Mouse (Mus musculus) heart, embryonic 14.5 days (tissue): ENCODE measurements around the gene Zdhhc14. TPM values are rescaled to one million over a fixed set of nuclear protein-coding genes. Genes with fewer than 3 reads are reported as not detected.
"Not testable (repeated sequence)": the region's sequence is repeated elsewhere in the genome, so short reads cannot be mapped to it uniquely, and the experiment has no call there.

Source experiments
- ATAC-seq: fragments of 200-750 bp; cut with Nextera tagmentation; 2 replicates; pipeline ENCODE4 v1.8.0; 2017; ENCODE audit warnings: low read depth, moderate TSS enrichment; ENCODE audit not compliant: insufficient number of reproducible peaks, insufficient read depth, low FRiP score
- H3K27ac ChIP-seq, 2 experiments: fragments of 200-500 bp in 1 of 2; fragments of 300-500 bp in 1 of 2; sonication (generic) in 1 of 2; replicated peaks in 1 of 2; 2 replicates each; pipeline ENCODE4 v1.5.1; 2012 to 2014; ENCODE audit warnings: low read depth in 2 of 2, low read length in 2 of 2, control low read depth in 1 of 2, mild to moderate bottlenecking in 1 of 2, mixed read lengths in 1 of 2; ENCODE audit not compliant: control insufficient read depth in 1 of 2, insufficient read depth in 1 of 2
- H3K27me3 ChIP-seq: fragments of 300-500 bp; sonication (generic); 2 replicates; pipeline ENCODE4 v1.6.1; 2014; ENCODE audit warnings: mild to moderate bottlenecking, low read length, control low read depth; ENCODE audit not compliant: control insufficient read depth, insufficient read depth
- H3K36me3 ChIP-seq: fragments of 300-500 bp; sonication (generic); 2 replicates; pipeline ENCODE4 v1.6.1; 2014; ENCODE audit warnings: mild to moderate bottlenecking, control low read depth, low read length, mixed read lengths; ENCODE audit not compliant: control insufficient read depth, insufficient read depth
- H3K4me1 ChIP-seq, 2 experiments: fragments of 200-500 bp in 1 of 2; fragments of 300-500 bp in 1 of 2; sonication (generic) in 1 of 2; 2 replicates each; pipeline ENCODE4 v1.6.1; 2012 to 2014; ENCODE audit warnings: low read length in 2 of 2, control low read depth in 1 of 2, mixed read lengths in 1 of 2; ENCODE audit not compliant: control insufficient read depth in 2 of 2, insufficient read depth in 2 of 2
- H3K4me2 ChIP-seq: fragments of 300-500 bp; sonication (generic); 2 replicates; pipeline ENCODE4 v1.6.1; 2014; ENCODE audit warnings: mild to moderate bottlenecking, low read length
- H3K4me3 ChIP-seq, 2 experiments: fragments of 200-500 bp in 1 of 2; fragments of 300-500 bp in 1 of 2; sonication (generic) in 1 of 2; 2 replicates each; pipeline ENCODE4 v1.5.1; 2012 to 2014; ENCODE audit warnings: low read length in 2 of 2, mild to moderate bottlenecking in 2 of 2, control low read depth in 1 of 2, low read depth in 1 of 2, moderate library complexity in 1 of 2; ENCODE audit not compliant: control insufficient read depth in 1 of 2, insufficient read depth in 1 of 2
- H3K9ac ChIP-seq: fragments of 300-500 bp; sonication (generic); 2 replicates; pipeline ENCODE4 v1.6.1; 2014; ENCODE audit warnings: mild to moderate bottlenecking, low read length
- H3K9me3 ChIP-seq: fragments of 300-500 bp; sonication (generic); 2 replicates; pipeline ENCODE4 v1.6.1; 2016; ENCODE audit warnings: low read length, control low read depth; ENCODE audit not compliant: control insufficient read depth
- WGBS: fragments of 180-500 bp; shearing (Covaris S2); extraction: QIAGEN DNeasy Blood & Tissue Kit; methylation state at CpG from one replicate; pipeline ENCODE4 v1.1.7; 2014; 5-methylcytosine and 5-hydroxymethylcytosine counted together
- polyA plus RNA-seq: library from polyadenylated mRNA; unstranded; fragments of >200 nt; fragmentation: Nextera tagmentation; extraction: Ambion mirVana; gene quantifications from 2 replicates; pipeline ENCODE4 v1.2.1, GENCODE M21; 2014

Gene Zdhhc14
- polyA plus RNA-seq, 1 experiment from 2014 or later: 1.5 TPM

DNA sequence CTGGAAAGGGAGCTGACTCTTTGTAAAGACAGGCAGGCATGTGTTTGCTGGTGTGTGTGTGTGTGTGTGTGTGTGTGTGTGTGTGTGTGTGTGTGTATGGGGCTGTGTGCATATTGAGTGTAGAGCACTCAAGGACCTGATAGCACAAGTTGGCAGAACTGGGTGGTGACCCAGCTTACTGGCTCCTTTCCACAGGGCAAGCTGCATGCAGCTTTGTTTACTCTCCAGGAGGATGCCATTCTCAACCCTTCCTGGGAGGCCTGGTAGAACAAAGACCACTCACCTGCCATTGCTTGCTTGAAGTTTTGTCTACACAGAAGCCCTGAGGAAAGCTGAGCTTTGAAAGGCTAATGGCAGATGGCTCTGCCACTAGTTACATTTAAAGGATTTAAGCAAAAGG, 130.8 kb downstream of the Zdhhc14 start:
- Histone ChIP-seq H3K9me3 (no peaks in the 10 kb centered on the region), H3K4me1 (no peaks in the 10 kb centered on the region), H3K4me2 (no peak overlapping the region), H3K36me3 (no peaks in the 10 kb centered on the region), H3K9ac (no peak overlapping the region), H3K27me3 (no peaks in the 10 kb centered on the region), H3K27ac (no peak overlapping the region), H3K4me3 (no peak overlapping the region)
- ATAC-seq: no peak

DNA sequence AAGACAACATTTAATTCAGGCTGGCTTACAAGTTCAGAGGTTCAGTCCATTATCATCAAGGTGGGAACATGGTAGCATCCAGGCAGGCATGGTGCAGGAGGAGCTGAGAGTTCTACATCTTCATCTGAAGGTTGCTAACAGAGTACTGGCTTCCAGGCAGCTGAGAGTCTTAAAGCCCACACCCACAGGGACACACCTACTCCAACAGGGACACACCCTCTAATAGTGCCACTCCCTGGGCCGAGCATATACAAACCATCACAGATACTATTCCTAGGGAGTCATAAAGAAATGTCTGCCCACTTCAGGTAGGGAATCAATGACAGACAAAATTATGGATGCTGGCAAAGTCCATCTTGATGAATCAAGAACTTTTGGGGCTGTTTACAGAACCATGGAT, 132.5 kb downstream of the Zdhhc14 start:
- 67% methylated on average over 1 of the region's 1 CpGs for WGBS
- H3K4me3 ChIP-seq, H3K4me1 ChIP-seq, H3K27ac ChIP-seq, H3K27me3 ChIP-seq, ATAC-seq, H3K4me2 ChIP-seq, H3K9me3 ChIP-seq, H3K9ac ChIP-seq, H3K36me3 ChIP-seq: not testable (repeated sequence)

DNA sequence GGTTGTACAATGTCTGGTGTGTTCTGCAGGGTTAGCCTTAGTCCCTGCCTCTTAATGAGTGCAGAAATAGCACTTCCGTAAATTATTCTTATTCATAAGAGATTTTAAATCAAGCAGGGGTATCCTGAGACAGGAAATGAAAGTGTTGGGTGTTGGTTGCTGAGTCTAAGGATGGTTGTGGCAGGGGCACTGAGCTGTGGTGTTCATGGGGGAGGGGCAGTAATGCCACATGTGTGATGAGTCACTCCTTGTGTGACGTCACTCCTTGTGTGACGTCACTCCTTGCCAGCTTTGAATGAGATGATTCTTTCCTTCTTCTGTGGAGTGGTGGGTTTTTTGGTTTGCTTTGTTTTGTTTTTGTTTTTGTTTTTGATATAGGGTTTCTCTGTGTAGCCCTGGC, 134.0 kb downstream of the Zdhhc14 start:
- Histone ChIP-seq H3K9me3 (no peaks in the 10 kb centered on the region), H3K4me2 (no peak overlapping the region), H3K4me1 (no peaks in the 10 kb centered on the region), H3K27ac (no peak overlapping the region), H3K27me3 (no peaks in the 10 kb centered on the region), H3K36me3 (no peaks in the 10 kb centered on the region), H3K9ac (no peak overlapping the region), H3K4me3 (no peak overlapping the region)
- ATAC-seq: no peak
- WGBS: 50% methylated on average over 3 of the region's 3 CpGs

DNA sequence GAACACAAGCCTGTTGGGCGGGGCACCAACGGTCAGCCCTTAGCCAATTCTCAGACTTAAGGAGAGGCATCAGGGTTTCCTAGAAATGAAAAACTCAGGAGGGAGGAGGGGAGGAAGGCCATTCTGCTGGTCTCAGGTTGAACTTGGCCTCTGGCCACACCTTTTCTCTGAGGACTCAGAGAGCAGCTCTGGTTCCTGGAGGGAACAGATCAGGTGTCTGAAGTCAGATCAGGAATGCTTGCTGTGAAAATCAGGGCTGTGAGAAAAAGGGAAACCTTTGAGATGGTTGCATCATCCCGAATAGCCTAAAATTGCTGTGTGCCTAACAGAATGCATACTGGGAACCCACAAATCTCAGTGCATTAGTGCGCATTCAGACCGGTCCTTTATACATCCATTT, 135.3 kb downstream of the Zdhhc14 start:
- Histone ChIP-seq H3K4me3 (no peak overlapping the region), H3K27me3 (no peaks in the 10 kb centered on the region), H3K9ac (no peak overlapping the region), H3K4me2 (no peak overlapping the region), H3K27ac (no peak overlapping the region), H3K4me1 (no peaks in the 10 kb centered on the region), H3K36me3 (no peaks in the 10 kb centered on the region), H3K9me3 (no peaks in the 10 kb centered on the region)
- ATAC-seq: no peak
- 90% methylated on average over 5 of the region's 5 CpGs for WGBS

DNA sequence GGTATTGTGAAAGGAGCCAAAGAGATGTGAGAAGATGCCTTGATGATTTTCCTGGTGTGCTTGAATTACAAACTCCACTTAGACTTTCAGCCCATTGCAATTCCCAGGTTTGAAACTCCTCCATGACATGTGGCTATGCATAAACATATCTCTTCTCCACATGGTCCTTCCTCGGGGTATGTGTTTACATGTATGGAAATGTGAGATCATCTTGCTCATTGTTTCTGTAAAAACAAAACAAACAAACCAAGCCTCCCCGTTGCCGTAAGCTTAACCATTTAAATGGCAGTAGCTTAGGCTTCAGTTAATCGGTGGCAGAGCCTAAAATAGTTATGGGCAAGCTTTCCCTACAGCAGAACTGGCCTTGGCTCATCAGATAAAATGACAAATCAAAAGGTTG, 137.3 kb downstream of the Zdhhc14 start:
- Histone ChIP-seq H3K4me2 (no peak overlapping the region), H3K27me3 (no peaks in the 10 kb centered on the region), H3K9me3 (no peaks in the 10 kb centered on the region), H3K36me3 (no peaks in the 10 kb centered on the region), H3K27ac (no peak overlapping the region), H3K4me3 (no peak overlapping the region), H3K4me1 (no peaks in the 10 kb centered on the region), H3K9ac (no peak overlapping the region)
- 64% methylated on average over 4 of the region's 4 CpGs for WGBS
- ATAC-seq: no peak

DNA sequence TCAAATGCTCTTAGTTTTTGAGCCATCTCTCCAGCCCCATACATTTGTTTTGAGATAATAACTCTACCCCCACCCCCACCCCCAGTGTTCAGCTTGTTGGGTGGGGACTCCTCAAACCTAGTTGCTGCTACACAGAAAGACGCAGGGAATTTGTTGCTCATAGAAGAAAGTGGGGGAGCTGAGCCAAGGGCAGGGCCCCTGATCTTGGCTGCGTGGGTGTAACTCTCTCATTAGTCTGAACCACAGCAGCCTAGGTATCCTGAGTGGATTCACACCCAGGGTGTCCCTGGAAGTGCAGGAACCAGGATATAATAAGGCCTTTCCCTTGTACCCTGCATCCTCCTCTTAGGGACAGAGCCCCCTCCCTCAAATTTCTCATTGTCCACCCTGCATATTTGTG, 142.9 kb downstream of the Zdhhc14 start:
- H3K36me3 ChIP-seq: no peaks in the 10 kb centered on the region
- H3K27ac ChIP-seq: no peak overlapping the region
- no peak overlapping the region for H3K4me2 ChIP-seq
- no peaks in the 10 kb centered on the region for H3K27me3 ChIP-seq
- no peak overlapping the region for H3K4me3 ChIP-seq
- no peaks in the 10 kb centered on the region for H3K9me3 ChIP-seq
- no peak for ATAC-seq
- no peak overlapping the region for H3K9ac ChIP-seq
- 90% methylated on average over 2 of the region's 2 CpGs for WGBS
- no peaks in the 10 kb centered on the region for H3K4me1 ChIP-seq

DNA sequence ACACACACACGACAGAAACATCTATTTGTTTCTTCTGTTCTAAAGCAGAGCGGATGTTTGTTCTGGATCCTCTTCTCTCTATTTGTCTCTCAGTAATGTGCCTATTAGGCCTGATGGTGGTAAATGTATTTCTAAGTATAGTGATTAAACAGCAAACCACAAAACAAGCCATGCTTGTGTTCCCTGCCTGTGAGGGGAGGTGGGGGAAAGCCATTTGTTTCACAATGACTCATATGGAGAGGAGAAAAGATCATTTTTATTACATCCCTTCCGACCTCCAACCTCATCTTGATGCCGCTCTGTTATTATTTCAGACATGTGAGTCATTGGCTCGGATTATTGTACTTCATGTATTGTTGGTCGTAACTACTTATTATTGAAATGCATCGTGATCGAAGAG, 149.1 kb downstream of the Zdhhc14 start:
- Histone ChIP-seq H3K4me3 (no peak overlapping the region), H3K4me2 (no peak overlapping the region), H3K36me3 (no peaks in the 10 kb centered on the region), H3K27me3 (no peaks in the 10 kb centered on the region), H3K4me1 (no peaks in the 10 kb centered on the region), H3K27ac (no peak overlapping the region), H3K9me3 (no peaks in the 10 kb centered on the region), H3K9ac (no peak overlapping the region)
- ATAC-seq: no peak
- WGBS: 87% methylated on average over 8 of the region's 8 CpGs

DNA sequence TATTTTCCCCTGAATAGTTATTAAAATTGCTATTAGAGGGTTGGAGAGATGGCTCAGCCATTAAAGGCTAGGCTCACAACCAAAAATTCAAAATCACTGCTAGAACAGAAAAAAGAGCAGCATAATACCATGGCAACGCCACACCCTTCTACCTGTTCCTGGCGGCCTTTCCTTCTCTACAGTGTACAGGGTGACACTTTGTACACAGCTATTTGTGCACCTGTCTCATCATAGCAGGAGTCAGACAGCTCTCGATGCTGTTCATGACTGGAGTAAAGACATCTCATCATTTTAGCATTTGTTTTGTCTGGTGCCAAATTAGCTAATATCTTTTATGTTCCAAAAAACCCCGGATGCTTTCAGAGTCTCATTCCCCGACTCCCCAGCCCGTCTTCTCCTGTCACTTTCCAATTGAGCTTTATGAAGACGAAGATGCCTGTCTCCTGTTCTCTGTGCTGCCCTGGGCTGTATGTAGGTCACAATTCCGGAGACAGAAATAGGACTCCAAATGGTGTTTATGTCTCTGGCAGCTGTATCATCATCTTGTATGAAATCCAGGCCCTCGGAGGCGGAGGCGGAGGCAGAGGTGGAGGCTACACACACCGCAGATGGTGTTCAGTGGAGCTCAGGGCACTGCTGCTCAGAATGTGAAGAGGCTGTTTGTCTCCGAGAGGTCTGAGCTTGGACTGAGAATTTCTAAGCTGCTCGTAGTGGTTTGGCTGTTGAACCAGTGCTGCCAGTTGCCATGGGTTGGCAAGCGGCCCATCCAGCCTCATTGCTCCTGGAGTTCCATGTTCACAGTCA, 150.8 kb downstream of the Zdhhc14 start:
- WGBS: 81% methylated on average over 15 of the region's 15 CpGs
- H3K9me3 ChIP-seq: no peaks in the 10 kb centered on the region
- no peak overlapping the region for H3K4me3 ChIP-seq
- H3K4me2 ChIP-seq: no peak overlapping the region
- H3K9ac ChIP-seq: no peak overlapping the region
- no peak for ATAC-seq
- H3K36me3 ChIP-seq: no peaks in the 10 kb centered on the region
- no peaks in the 10 kb centered on the region for H3K27me3 ChIP-seq
- no peaks in the 10 kb centered on the region for H3K4me1 ChIP-seq
- H3K27ac ChIP-seq: no peak overlapping the region
